Mouse (Mus musculus) urinary bladder, adult 2 months (tissue): ENCODE measurements around the gene Zfyve16. TPM values are rescaled to one million over a fixed set of nuclear protein-coding genes. Genes with fewer than 3 reads are reported as not detected.

Experiments used
- DNase-seq: peaks from one replicate; pipeline ENCODE4 v3.0.0; 2022; ENCODE audit warnings: low spot score
- polyA plus RNA-seq: library from polyadenylated mRNA; depleted of rRNA; stranded (reverse); fragments of >200 nt; gene quantifications from 2 replicates; pipeline ENCODE4 v1.2.3, GENCODE M21; 2012; rRNA removed

The Zfyve16 gene
- polyA plus RNA-seq, 1 experiment: 10.7 TPM

DNA sequence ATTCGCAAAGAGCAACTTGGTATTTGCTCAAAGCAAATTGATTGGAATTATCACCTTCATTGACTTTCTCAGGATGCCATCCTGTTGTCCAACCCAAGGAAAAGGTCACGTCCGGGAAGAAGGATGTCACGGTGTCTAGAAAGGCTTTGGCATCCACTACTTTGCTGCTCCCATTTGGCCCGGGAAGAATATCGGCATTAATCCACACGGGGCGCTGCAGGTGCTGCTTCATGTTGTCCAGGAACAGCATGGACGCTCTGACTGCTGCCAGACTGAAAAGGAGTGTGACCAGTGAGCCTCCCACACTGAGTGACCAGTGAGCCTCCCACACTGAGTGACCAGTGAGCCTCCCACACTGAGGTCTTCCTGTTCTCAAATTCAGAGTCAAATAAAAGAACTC lies 62.8 kb downstream of the Zfyve16 start:
- DNase-seq: no peak

GRCm38 (mm10) chr13:92464698-92465097 lies 66.0 kb downstream of the Zfyve16 start:
- no peak for DNase-seq

GRCm38 (mm10) chr13:92446872-92447271 lies 83.8 kb downstream of the Zfyve16 start:
- no peak for DNase-seq

DNA sequence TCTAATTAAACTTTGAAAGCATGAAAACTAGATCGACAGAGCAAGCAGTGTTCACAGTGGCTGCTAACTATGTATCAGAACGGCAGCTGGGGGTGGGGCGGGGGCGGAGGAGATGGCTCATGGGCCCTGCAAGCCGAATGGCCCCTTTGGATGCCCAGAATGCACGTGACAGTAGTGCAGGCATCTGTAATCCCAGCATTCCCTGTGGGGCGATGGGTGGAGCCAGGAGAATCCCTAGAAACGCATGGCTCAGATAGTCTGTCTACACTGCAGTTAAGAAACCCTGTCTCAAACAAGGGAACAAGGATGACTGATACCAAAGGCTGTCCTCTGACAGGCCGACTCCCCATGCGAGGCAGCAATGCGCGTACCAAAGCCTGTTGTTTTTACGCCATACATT lies 90.4 kb downstream of the Zfyve16 start:
- no peak for DNase-seq

- no peak for DNase-seq
Measured at GRCm38 (mm10) chr13:92438656-92439055, 92.0 kb downstream of the Zfyve16 start.

Other genes with a start within 250 kb of the Zfyve16 start
- gene Gm20379, start 224.9 kb downstream of the Zfyve16 start, polyA plus RNA-seq: not detected in 2 replicates
- 1.7 TPM in 2 replicates for gene Dhfr, start 176.1 kb downstream of the Zfyve16 start, polyA plus RNA-seq
- gene Msh3, start 175.9 kb downstream of the Zfyve16 start, polyA plus RNA-seq: 8.8 and 10.2 TPM in 2 replicates
- gene Ankrd34b, start 105.0 kb downstream of the Zfyve16 start, polyA plus RNA-seq: not detected in 2 replicates
- gene Fam151b, start 46.9 kb downstream of the Zfyve16 start, polyA plus RNA-seq: 8.4 and 9.8 TPM in 2 replicates
- not detected in 2 replicates for gene Spz1, start 45.3 kb upstream of the Zfyve16 start, polyA plus RNA-seq
- 41.7 and 44.6 TPM in 2 replicates for gene Serinc5, start 80.2 kb upstream of the Zfyve16 start, polyA plus RNA-seq